Mouse (Mus musculus) hindbrain, embryonic 10.5 days (tissue): ENCODE results near the gene Tmem136. TPM values are rescaled to one million over a fixed set of nuclear protein-coding genes. Genes with fewer than 3 reads are reported as not detected.

Source experiments
- DNase-seq: peaks from one replicate; pipeline ENCODE4 v3.0.0-alpha.2; 2017; ENCODE audit warnings: low spot score
- H3K27ac ChIP-seq: fragments of 300-500 bp; sonication (generic); 2 replicates; pipeline ENCODE4 v1.5.1; 2016; ENCODE audit warnings: mild to moderate bottlenecking, moderate library complexity
- H3K27me3 ChIP-seq: fragments of 300-500 bp; sonication (generic); 2 replicates; pipeline ENCODE4 v1.6.1; 2016; ENCODE audit warnings: mild to moderate bottlenecking; ENCODE audit not compliant: poor library complexity, insufficient read depth, severe bottlenecking
- H3K36me3 ChIP-seq: fragments of 300-500 bp; sonication (generic); 2 replicates; pipeline ENCODE4 v1.6.1; 2016; ENCODE audit warnings: mild to moderate bottlenecking, moderate library complexity
- H3K4me1 ChIP-seq: fragments of 300-500 bp; sonication (generic); replicated peaks from 2 replicates; pipeline ENCODE4 v1.6.1; 2016; ENCODE audit warnings: mild to moderate bottlenecking
- H3K4me3 ChIP-seq: fragments of 300-500 bp; sonication (generic); 2 replicates; pipeline ENCODE4 v1.5.1; 2016; ENCODE audit warnings: mild to moderate bottlenecking, moderate library complexity
- H3K9me3 ChIP-seq: fragments of 300-500 bp; sonication (generic); 2 replicates; pipeline ENCODE4 v1.6.1; 2016; ENCODE audit warnings: mild to moderate bottlenecking, moderate library complexity
- WGBS: fragments of 180-500 bp; shearing (Covaris S2); methylation state at CpG from one replicate; pipeline ENCODE4 v1.1.7; 2016; 5-methylcytosine and 5-hydroxymethylcytosine counted together
- polyA plus RNA-seq: library from polyadenylated mRNA; unstranded; fragments of >200 nt; fragmentation: Nextera tagmentation; extraction: Ambion mirVana; gene quantifications from 2 replicates; pipeline ENCODE4 v1.2.1, GENCODE M21; 2016

Tmem136 gene
- polyA plus RNA-seq, 1 experiment from 2014 or later = 13.7 TPM

DNA sequence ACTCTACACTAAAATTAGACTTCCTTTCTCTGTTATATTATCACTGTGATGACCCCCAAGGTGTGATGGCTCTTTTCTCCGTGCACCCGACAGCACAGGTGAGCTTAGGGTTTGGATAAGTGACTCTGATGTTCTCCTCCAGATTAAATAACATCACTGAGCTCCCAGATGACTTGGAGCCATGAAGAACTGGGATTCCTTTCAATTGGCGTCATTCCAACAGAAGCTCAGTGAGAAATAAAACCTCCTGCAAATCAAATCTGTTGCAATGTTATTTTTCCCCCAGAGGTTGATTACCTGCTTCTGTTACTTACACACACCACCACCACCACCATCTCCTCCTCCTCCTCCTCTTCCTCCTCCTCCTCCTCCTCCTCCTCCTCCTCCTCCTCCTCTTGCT lies 22.6 kb downstream of the Tmem136 start:
- no peak for DNase-seq
- H3K4me3 ChIP-seq = no peak overlapping the region
- H3K4me1 ChIP-seq = 0 out of 2 replicates have a peak, but pooled peaks cover 4% of the 10 kb centered on the region
- H3K36me3 ChIP-seq = peaks cover 3% of the 10 kb centered on the region; the same call in 1 of the 2 replicates
- no peaks in the 10 kb centered on the region for H3K9me3 ChIP-seq
- WGBS = 91% methylated on average over 3 of the region's 3 CpGs
- no peaks in the 10 kb centered on the region for H3K27me3 ChIP-seq
- no peak overlapping the region for H3K27ac ChIP-seq

DNA sequence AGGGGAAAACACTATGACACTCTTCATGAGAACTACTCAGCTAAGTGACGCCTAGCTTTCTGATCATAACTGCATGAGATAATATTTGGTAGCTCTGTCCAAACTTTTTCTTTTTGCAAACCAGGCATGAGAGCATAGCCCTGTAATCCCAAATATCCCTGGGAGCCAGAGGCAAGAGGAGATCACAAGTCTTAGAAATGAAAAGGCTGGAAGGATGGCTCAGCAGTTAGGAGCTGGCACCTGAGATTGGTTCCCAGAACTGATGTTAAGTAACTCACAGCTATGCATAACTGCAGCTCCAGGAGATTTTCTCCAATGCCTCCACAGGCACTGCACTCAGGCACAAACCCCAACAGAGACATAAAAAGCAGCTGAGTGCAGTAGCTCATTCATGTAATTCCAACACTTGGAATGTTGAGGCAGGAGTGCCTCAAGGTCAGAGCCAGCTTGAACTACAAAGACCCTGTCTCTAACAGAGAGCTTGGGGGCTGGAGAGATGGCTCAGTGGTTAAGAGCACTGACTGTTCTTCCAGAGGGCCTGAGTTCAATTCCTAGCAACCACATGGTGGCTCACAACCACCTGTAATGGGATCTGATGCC lies 30.6 kb downstream of the Tmem136 start:
- no peaks in the 10 kb centered on the region for H3K9me3 ChIP-seq
- peaks cover 5% of the 10 kb centered on the region for H3K4me1 ChIP-seq
- DNase-seq = no peak
- H3K27me3 ChIP-seq = no peaks in the 10 kb centered on the region
- H3K27ac ChIP-seq = no peak overlapping the region
- H3K4me3 ChIP-seq = no peak overlapping the region
- 86% methylated on average over 1 of the region's 1 CpGs for WGBS
- no peaks in the 10 kb centered on the region for H3K36me3 ChIP-seq

DNA sequence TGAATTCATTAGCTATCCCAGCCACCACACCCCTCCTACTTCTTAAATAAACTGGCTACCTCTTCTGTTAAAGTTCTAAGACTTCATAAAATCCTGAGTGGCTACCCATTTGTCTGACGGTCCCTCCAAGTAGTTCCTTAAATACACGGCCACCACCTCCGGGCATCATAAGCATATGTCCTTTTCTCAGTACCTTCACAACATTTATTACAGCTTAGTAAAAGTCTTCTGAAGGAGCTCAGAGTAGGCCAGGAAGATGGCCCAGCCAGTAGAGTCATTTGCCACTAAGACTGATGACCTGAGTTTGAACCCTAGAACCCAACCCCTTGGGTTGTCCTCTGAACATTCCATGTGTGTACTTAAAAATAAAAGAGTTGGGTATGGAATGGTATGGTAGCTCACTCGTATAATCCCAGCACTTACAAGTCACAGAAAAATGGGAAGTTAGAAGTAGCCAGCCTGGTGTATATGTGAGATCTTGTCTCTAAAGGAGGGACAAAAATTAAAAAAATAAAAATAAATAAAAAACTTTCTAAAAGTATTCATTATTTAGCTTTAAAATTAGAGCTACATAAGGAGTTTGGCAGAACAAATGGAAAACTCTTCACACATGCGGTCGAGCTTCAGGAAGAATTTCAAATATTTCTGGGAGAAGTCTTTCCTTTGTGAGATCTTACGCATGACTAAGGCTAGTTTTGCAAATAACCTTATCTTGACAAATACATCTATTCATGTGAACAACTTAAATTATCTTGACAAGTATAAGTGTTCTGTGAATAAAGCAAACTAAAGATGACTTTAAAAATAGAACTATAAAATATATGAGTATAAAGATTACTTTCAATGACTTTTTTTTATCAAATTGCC lies 31.6 kb downstream of the Tmem136 start:
- no peak overlapping the region for H3K4me3 ChIP-seq
- H3K9me3 ChIP-seq = no peaks in the 10 kb centered on the region
- H3K27ac ChIP-seq = no peak overlapping the region
- H3K36me3 ChIP-seq = no peaks in the 10 kb centered on the region
- H3K4me1 ChIP-seq = peaks cover 5% of the 10 kb centered on the region
- no peak for DNase-seq
- WGBS = 87% methylated on average over 7 of the region's 7 CpGs
- no peaks in the 10 kb centered on the region for H3K27me3 ChIP-seq

DNA sequence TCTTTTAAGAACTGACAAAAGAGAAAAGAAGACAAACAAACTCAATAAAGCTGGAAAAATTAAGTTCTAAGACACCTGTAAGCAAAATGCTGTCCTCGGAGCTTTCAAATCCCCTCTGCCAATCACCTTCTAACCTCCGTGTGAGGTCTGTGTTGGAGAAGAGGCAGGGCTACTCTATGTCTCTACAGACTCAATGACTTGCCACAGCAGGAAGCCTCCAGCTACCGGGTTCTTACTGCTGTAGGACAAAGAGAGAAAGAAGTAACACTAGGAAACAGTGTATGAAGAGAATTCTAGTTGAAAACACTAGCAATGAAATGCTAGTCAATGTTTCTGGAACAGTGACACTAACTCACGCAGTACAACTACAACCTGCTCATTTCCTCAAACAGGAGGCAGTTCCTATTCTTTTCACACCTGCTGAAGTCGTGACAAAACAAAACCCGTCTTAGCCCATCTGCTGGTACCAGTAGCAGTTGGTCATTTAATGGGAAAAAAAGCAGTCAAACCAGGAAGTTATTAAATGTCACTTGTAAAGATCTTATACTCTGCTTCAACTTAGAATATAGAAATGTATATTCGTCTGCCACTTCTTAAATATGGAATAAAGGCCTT lies 32.8 kb downstream of the Tmem136 start:
- Histone ChIP-seq H3K4me3 (no peak overlapping the region), H3K9me3 (no peaks in the 10 kb centered on the region), H3K36me3 (no peaks in the 10 kb centered on the region), H3K27me3 (no peaks in the 10 kb centered on the region), H3K4me1 (peaks cover 5% of the 10 kb centered on the region), H3K27ac (no peak overlapping the region)
- no peak for DNase-seq
- WGBS = 31% methylated on average over 7 of the region's 7 CpGs

DNA sequence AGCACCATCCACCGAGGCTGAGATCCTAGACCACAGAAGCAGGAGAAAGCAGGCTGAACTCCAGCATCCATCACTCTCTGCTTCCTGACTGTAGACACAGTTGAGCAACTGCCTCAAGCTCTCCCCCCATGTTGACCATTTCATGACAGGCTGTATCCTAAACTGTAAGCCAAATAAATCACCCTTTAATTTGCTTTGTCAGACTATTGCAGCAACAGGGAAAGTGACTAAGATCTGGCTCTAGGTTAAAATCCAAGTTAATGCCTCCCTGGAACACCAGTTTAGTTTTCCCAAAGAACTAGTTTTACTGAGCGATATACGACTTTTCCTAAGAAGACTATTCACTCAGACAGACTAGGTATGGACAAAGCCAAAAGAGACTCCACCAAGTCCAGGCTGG lies 37.7 kb downstream of the Tmem136 start:
- Histone ChIP-seq H3K9me3 (no peaks in the 10 kb centered on the region), H3K27ac (no peak overlapping the region), H3K4me1 (peaks cover 4% of the 10 kb centered on the region), H3K4me3 (no peak overlapping the region), H3K36me3 (no peaks in the 10 kb centered on the region), H3K27me3 (no peaks in the 10 kb centered on the region)
- no peak for DNase-seq
- WGBS = 92% methylated on average over 3 of the region's 3 CpGs

DNA sequence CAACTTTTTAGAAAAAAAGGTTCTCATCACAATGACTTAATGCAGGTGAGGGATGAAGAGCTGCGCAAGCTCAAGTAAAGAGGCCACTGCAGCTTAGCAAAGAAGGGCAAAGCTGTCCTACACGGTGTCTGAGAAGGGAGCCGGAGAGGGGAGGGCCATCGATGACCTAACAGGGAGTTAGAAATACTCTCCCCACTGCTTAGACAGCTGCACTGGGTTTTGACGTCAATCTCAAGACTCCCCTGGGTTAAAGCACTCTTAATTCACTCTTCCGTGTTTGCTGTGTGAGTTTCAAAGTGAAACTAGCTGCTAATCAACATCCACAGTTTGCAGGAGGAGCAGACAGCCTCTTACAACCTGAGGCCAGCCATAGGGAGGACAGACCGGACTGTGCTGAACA lies 40.2 kb downstream of the Tmem136 start:
- DNase-seq = no peak
- Histone ChIP-seq H3K27me3 (no peaks in the 10 kb centered on the region), H3K27ac (no peak overlapping the region), H3K4me1 (peaks cover 7% of the 10 kb centered on the region), H3K36me3 (no peaks in the 10 kb centered on the region), H3K9me3 (no peaks in the 10 kb centered on the region), H3K4me3 (no peak overlapping the region)
- 85% methylated on average over 7 of the region's 7 CpGs for WGBS

DNA sequence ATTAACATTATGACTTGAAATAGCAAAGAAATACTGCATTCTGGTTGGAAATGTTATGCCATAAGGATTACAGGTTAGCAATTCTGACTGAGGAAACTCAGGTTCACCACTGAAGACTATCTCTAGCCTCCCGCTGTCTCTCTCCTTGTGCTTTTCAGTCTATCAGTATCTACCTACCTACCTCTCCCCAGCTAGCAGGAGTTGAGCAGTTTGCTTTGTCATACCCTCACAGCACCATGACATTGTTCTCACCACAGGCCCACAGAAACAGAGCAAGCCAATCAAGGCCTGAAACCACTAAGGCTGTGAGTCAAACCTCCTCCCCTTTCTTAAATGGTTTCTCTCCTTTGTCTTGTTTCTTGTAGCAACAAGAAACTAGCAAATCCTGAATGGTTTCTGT lies 41.8 kb downstream of the Tmem136 start:
- DNase-seq = no peak

DNA sequence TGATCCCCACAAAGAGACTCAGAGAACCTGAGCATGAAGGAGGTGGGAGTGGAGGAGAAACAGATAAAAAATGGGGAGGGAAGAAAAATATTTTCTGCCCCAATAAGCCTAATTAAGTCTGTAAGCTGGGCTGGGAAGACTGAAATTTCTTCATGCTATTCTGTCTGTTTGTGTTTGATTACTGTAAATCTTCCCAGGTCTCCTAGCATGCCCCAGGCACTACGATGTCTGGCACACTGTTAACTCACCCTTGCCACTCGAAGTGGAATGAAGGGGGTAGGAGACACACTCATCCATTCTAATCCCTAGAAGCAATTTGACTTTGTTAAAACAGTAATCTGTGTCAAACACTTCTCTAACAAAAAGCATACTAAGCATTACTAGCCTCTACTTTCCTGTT lies 44.6 kb downstream of the Tmem136 start:
- H3K4me3 ChIP-seq = no peak overlapping the region
- DNase-seq = no peak
- no peaks in the 10 kb centered on the region for H3K36me3 ChIP-seq
- H3K4me1 ChIP-seq = peaks cover 22% of the 10 kb centered on the region
- no peaks in the 10 kb centered on the region for H3K27me3 ChIP-seq
- H3K9me3 ChIP-seq = no peaks in the 10 kb centered on the region
- 79% methylated on average over 2 of the region's 2 CpGs for WGBS
- H3K27ac ChIP-seq = no peak overlapping the region

More for the DNA sequence above, 41.8 kb downstream of the Tmem136 start:
- no peak overlapping the region for H3K4me3 ChIP-seq
- no peaks in the 10 kb centered on the region for H3K9me3 ChIP-seq
- H3K27me3 ChIP-seq = no peaks in the 10 kb centered on the region
- no peaks in the 10 kb centered on the region for H3K36me3 ChIP-seq
- WGBS = 98% methylated on average over 1 of the region's 1 CpGs
- no peak overlapping the region for H3K27ac ChIP-seq
- peaks cover 20% of the 10 kb centered on the region for H3K4me1 ChIP-seq

DNA sequence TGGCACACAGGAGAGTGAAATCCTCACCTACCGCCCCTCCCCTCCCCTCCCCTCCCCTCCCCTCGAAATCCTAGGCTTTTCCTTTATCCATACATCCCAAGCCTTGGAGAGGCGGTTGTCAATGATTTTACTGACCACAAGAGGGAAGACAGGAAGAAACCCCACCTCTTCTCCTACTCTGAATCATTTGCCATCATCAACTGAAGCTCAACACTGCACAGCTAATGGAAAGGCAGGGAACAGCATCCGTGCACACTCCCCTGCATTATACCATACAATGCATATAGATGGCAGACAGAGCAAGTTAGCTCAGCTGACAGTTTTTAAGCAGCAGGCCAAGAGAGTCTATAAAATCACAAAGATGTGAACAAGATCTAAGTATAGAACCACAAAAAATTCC lies 45.2 kb downstream of the Tmem136 start:
- 25% methylated on average over 4 of the region's 4 CpGs for WGBS
- H3K27ac ChIP-seq = peak overlapping the region; percentile 59; the same call in 1 of the 2 replicates
- no peak for DNase-seq

DNA sequence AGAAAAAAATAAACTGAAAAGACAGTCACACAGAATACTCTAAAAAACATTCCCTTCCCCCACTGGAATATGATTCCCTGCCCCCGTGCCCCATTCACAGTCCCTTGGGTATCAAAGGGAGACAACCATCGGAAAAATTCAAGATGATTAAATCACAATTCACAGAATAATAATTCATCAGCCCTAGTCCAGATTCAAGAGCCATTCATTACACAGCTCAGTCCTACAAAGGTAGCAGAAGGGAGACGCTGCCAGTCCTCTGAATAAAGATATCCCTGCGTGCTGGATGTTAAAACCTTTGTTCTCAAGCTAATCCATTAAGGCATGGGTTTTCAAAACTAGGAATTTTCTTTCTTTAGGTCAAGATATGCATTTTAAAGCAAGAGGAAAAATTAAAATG lies 45.8 kb downstream of the Tmem136 start:
- no peaks in the 10 kb centered on the region for H3K36me3 ChIP-seq
- no peaks in the 10 kb centered on the region for H3K27me3 ChIP-seq
- H3K27ac ChIP-seq = peak overlapping the region; percentile 59; the same call in 1 of the 2 replicates
- no peaks in the 10 kb centered on the region for H3K9me3 ChIP-seq
- DNase-seq = no peak
- WGBS = 54% methylated on average over 4 of the region's 4 CpGs
- H3K4me1 ChIP-seq = peaks cover 22% of the 10 kb centered on the region
- H3K4me3 ChIP-seq = peak overlapping the region; percentile 11; the same call in 1 of the 2 replicates

More for the DNA sequence above, 45.2 kb downstream of the Tmem136 start:
- peak overlapping the region; percentile 11; the same call in 1 of the 2 replicates for H3K4me3 ChIP-seq
- H3K36me3 ChIP-seq = no peaks in the 10 kb centered on the region
- no peaks in the 10 kb centered on the region for H3K27me3 ChIP-seq
- peaks cover 22% of the 10 kb centered on the region for H3K4me1 ChIP-seq
- no peaks in the 10 kb centered on the region for H3K9me3 ChIP-seq

DNA sequence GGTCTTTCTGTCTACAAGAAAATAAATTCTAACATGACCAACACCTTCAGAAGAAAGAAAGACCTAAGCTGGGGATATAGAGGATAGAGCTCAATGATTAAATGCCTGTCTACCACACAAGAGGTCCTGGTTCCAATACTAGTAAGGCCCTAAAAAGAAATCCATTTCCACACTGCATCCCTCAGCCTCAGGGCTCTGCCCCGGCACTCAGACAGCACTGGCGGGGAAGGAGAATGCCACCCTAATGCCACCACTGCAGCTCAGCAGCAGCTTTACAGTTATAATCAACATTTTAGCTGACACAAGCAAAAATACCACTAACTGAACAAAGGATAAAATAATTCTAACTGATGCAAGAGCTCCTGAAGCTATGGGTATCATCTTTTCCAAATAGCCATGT lies 46.2 kb downstream of the Tmem136 start:
- no peak for DNase-seq
- peak overlapping the region; percentile 56; the same call in 1 of the 2 replicates for H3K27ac ChIP-seq
- peaks cover 22% of the 10 kb centered on the region for H3K4me1 ChIP-seq
- no peaks in the 10 kb centered on the region for H3K9me3 ChIP-seq
- 84% methylated on average over 2 of the region's 2 CpGs for WGBS
- H3K4me3 ChIP-seq = peak overlapping the region; percentile 11; the same call in 1 of the 2 replicates
- no peaks in the 10 kb centered on the region for H3K27me3 ChIP-seq
- H3K36me3 ChIP-seq = no peaks in the 10 kb centered on the region

DNA sequence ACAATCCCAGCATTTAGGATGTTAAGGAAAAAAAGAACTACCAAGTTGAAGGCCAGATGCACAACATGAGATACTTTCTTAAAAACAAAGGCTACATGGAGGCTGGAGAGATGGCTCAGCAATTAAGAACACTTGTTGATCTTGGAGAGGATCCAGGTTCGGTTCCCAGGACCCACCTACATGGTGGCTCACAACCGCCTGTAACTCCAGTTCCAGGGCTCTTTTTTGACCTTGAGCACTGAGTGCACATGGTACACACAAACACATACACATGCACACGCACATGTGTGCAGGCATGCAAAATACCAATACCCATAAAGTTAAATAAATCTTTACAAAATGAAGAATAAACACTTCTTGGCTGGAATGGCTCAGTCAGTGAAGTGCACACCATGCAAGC lies 48.5 kb downstream of the Tmem136 start:
- WGBS = 95% methylated on average over 3 of the region's 3 CpGs
- Histone ChIP-seq H3K27ac (no peak overlapping the region), H3K9me3 (no peaks in the 10 kb centered on the region), H3K4me1 (peaks cover 22% of the 10 kb centered on the region), H3K4me3 (no peak overlapping the region), H3K27me3 (no peaks in the 10 kb centered on the region), H3K36me3 (no peaks in the 10 kb centered on the region)
- DNase-seq = no peak

DNA sequence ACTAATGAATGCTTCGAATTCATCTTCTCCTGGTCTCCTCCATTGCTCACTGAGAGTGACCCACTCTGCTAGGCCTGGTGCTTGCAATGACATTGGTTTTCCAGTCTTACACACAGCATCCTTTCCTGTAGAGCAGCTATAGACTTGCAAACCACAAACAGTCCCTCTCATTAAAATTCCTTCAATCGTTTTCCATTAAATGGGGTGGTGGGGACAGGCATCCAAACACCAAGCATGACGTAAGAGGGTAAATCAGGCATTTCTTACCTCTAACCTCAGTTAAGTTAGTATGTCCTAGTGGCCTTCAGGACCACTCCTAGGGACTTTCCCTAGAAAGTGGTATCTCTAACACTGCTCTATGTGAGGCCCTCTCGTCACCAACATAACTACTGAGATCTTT lies 51.1 kb downstream of the Tmem136 start:
- WGBS = 86% methylated on average over 4 of the region's 4 CpGs
- no peak overlapping the region for H3K27ac ChIP-seq

More for the DNA sequence above, 51.1 kb downstream of the Tmem136 start:
- H3K4me3 ChIP-seq = no peak overlapping the region
- DNase-seq = no peak
- H3K36me3 ChIP-seq = no peaks in the 10 kb centered on the region
- H3K27me3 ChIP-seq = no peaks in the 10 kb centered on the region
- H3K4me1 ChIP-seq = peaks cover 6% of the 10 kb centered on the region
- no peaks in the 10 kb centered on the region for H3K9me3 ChIP-seq
